Mouse (Mus musculus) left cerebral cortex, adult 8-10 months (tissue): ENCODE results near the gene Lmo7. TPM values are rescaled to one million over a fixed set of nuclear protein-coding genes. Genes with fewer than 3 reads are reported as not detected.

ENCODE experiments used
- DNase-seq, 2 experiments: peaks; one replicate each; pipeline ENCODE4 v3.0.0; 2022; ENCODE audit warnings: low spot score in 2 of 2
- total RNA-seq, 4 experiments: library from RNA; stranded (reverse); gene quantifications; 2 replicates each; pipeline ENCODE4 v1.2.4; 2022

Gene Lmo7
- total RNA-seq, 4 experiments from 2014 or later: 99.5 to 117 (median 105) TPM

- DNase-seq: no peak
These were observed 106.6 kb downstream of the Lmo7 start for GRCm38 (mm10) chr14:101836401-101836800.

GRCm38 (mm10) chr14:101837176-101837575 is 107.4 kb downstream of the Lmo7 start:
- no peak for DNase-seq

- peak in 1 of 2 experiments; percentile 48 for DNase-seq
These were observed 108.6 kb downstream of the Lmo7 start for GRCm38 (mm10) chr14:101838231-101838839.

GRCm38 (mm10) chr14:101839771-101840731 is 110.3 kb downstream of the Lmo7 start:
- peak; percentile 42 to 74 for DNase-seq

GRCm38 (mm10) chr14:101841271-101841670 is 111.5 kb downstream of the Lmo7 start:
- DNase-seq: no peak

- no peak for DNase-seq
These were observed 112.8 kb downstream of the Lmo7 start for GRCm38 (mm10) chr14:101842521-101842920.

GRCm38 (mm10) chr14:101843443-101843842 is 113.7 kb downstream of the Lmo7 start:
- peak; percentile 48 to 78 for DNase-seq

- DNase-seq: no peak
These were observed 114.7 kb downstream of the Lmo7 start for GRCm38 (mm10) chr14:101844467-101844866.

GRCm38 (mm10) chr14:101846097-101846882 is 116.5 kb downstream of the Lmo7 start:
- no peak for DNase-seq

- no peak for DNase-seq
These were observed 117.8 kb downstream of the Lmo7 start for GRCm38 (mm10) chr14:101847520-101847919.

GRCm38 (mm10) chr14:101852584-101853195 is 122.9 kb downstream of the Lmo7 start:
- no peak for DNase-seq

- no peak for DNase-seq
These were observed 123.5 kb downstream of the Lmo7 start for GRCm38 (mm10) chr14:101853207-101853606.

GRCm38 (mm10) chr14:101853722-101854121 is 124.0 kb downstream of the Lmo7 start:
- DNase-seq: no peak

- DNase-seq: no peak
These were observed 124.5 kb downstream of the Lmo7 start for GRCm38 (mm10) chr14:101854226-101854625.

- no peak for DNase-seq
These were observed 129.6 kb downstream of the Lmo7 start for GRCm38 (mm10) chr14:101859305-101859886.

GRCm38 (mm10) chr14:101862088-101862487 is 132.3 kb downstream of the Lmo7 start:
- DNase-seq: no peak

- DNase-seq: peak in 1 of 2 experiments; percentile 74
These were observed 137.4 kb downstream of the Lmo7 start for GRCm38 (mm10) chr14:101867071-101867733.

GRCm38 (mm10) chr14:101869145-101869544 is 139.4 kb downstream of the Lmo7 start:
- no peak for DNase-seq

- DNase-seq: no peak
These were observed 139.9 kb downstream of the Lmo7 start for GRCm38 (mm10) chr14:101869661-101870060.
